Mouse (Mus musculus) myocyte (in vitro differentiated cells): ENCODE data around the gene Hecw2.

Source experiments
- MAX ChIP-seq: IDR thresholded peaks from one replicate; pipeline ENCODE4 v1.6.1; 2011; ENCODE audit warnings: low read depth, mild to moderate bottlenecking, control low read depth
- MYOD1 ChIP-seq, 3 experiments: IDR thresholded peaks; one replicate each; pipeline ENCODE4 v1.6.1; 2011; ENCODE audit warnings: control low read depth in 2 of 3, low read depth in 2 of 3, mild to moderate bottlenecking in 2 of 3, moderate library complexity in 1 of 3; ENCODE audit not compliant: insufficient read length in 2 of 3, control insufficient read depth in 1 of 3
- POLR2A ChIP-seq: IDR thresholded peaks from one replicate; pipeline ENCODE4 v1.6.1; 2011; ENCODE audit warnings: low read depth, mild to moderate bottlenecking, control low read depth, moderate library complexity; ENCODE audit not compliant: insufficient read length
- TCF12 ChIP-seq: IDR thresholded peaks from one replicate; pipeline ENCODE4 v1.6.1; 2011; ENCODE audit warnings: mild to moderate bottlenecking, control low read depth; ENCODE audit not compliant: poor library complexity, insufficient read depth, severe bottlenecking
- TCF3 ChIP-seq: IDR thresholded peaks from one replicate; pipeline ENCODE4 v1.6.1; 2011; ENCODE audit warnings: low read depth, control low read depth; ENCODE audit not compliant: insufficient read length
- USF1 ChIP-seq: IDR thresholded peaks from one replicate; pipeline ENCODE4 v1.6.1; 2011; ENCODE audit warnings: low read depth, mild to moderate bottlenecking, control low read depth, moderate library complexity

DNA sequence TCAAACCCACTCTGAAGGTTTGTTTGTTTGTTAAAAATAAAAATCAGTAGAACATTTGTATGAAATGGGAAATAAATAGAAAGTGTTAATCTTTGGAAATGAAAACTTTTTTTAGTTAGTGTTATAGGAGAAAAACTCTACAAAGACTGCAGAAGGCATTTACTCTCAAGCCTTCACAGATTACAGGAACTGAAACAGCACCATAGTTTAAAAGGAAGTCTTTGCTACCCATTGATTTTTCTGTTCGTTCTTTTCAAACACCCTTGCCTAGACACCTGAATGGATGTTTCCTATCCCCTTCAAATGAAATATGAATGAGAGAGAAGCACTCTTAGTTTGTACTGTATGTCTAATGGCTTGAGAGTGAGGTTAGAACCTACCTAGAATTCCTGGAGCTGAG, 126.7 kb downstream of the Hecw2 start:
- no peak for TF ChIP-seq TCF3
- TF ChIP-seq MAX: no peak
- no peak for TF ChIP-seq POLR2A
- no peak for TF ChIP-seq USF1
- no peak for TF ChIP-seq TCF12
- no peak for TF ChIP-seq MYOD1 (IDR thresholded peaks at IDR 0.05; ENCODE audit: control insufficient read depth in 1 of 3, insufficient read length in 2 of 3, low read depth in 2 of 3)
